Mouse (Mus musculus) heart, embryonic 12.5 days (tissue): ENCODE measurements at regions not wholly inside any gene's neighbourhood (a gene's known extent, or its start where the extent isn't known, plus 50 kb on each side); places are given as distances from the start of the nearest gene placed in this dataset.
A peak's percentile ranks its signal among the peaks of the same experiment; 100 is the strongest.

Source experiments
- ATAC-seq: fragments of 200-750 bp; cut with Nextera tagmentation; 2 replicates; pipeline ENCODE4 v1.8.0; 2017; ENCODE audit warnings: moderate TSS enrichment, moderate library complexity; ENCODE audit not compliant: insufficient number of reproducible peaks, low FRiP score
- H3K27ac ChIP-seq: fragments of 300-500 bp; sonication (generic); 2 replicates; pipeline ENCODE4 v1.5.1; 2016; ENCODE audit warnings: mild to moderate bottlenecking, moderate library complexity; ENCODE audit not compliant: poor library complexity, severe bottlenecking
- H3K27me3 ChIP-seq: fragments of 300-500 bp; sonication (generic); replicated peaks from 2 replicates; pipeline ENCODE4 v1.6.1; 2016; ENCODE audit warnings: mild to moderate bottlenecking, moderate library complexity
- H3K36me3 ChIP-seq: fragments of 300-500 bp; sonication (generic); 2 replicates; pipeline ENCODE4 v1.6.1; 2016; ENCODE audit warnings: mild to moderate bottlenecking, moderate library complexity
- H3K4me1 ChIP-seq: fragments of 300-500 bp; sonication (generic); replicated peaks from 2 replicates; pipeline ENCODE4 v1.6.1; 2016; ENCODE audit warnings: mild to moderate bottlenecking
- H3K4me2 ChIP-seq: fragments of 300-500 bp; sonication (generic); 2 replicates; pipeline ENCODE4 v1.6.1; 2016; ENCODE audit warnings: mild to moderate bottlenecking, moderate library complexity
- H3K4me3 ChIP-seq: fragments of 300-500 bp; sonication (generic); 2 replicates; pipeline ENCODE4 v1.5.1; 2016; ENCODE audit warnings: mild to moderate bottlenecking
- H3K9ac ChIP-seq: fragments of 300-500 bp; sonication (generic); 2 replicates; pipeline ENCODE4 v1.6.1; 2016; ENCODE audit warnings: mild to moderate bottlenecking, moderate library complexity
- H3K9me3 ChIP-seq: fragments of 300-500 bp; sonication (generic); replicated peaks from 2 replicates; pipeline ENCODE4 v1.6.1; 2016; ENCODE audit warnings: mild to moderate bottlenecking, moderate library complexity
- WGBS: fragments of 180-500 bp; shearing (Covaris S2); methylation state at CpG from one replicate; pipeline ENCODE4 v1.1.7; 2016; 5-methylcytosine and 5-hydroxymethylcytosine counted together

DNA sequence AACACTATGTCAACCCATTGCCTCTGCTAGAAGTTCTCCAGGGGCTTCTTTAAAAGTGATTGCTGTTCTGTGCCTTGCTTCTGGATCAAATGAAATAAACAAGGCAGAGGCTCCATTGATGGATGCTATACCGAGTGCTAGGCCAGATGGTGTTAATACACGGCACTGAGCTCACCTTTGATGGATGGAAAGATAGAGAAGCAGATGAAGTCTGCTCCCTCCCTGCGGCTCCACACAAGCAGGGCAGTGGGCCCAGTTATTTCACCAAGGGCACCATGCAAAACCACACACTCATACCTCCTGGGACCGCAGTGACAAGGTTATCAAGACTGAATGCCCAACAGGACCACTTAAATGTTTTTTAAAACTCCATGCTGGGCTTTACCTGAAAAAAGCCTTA, 2778.7 kb downstream of the 9330182O14Rik start:
- 67% methylated on average over 4 of the region's 4 CpGs for WGBS
- Histone ChIP-seq H3K9ac (no peak overlapping the region), H3K36me3 (no peaks in the 10 kb centered on the region), H3K4me3 (no peak overlapping the region), H3K4me1 (no peaks in the 10 kb centered on the region), H3K9me3 (no peaks in the 10 kb centered on the region), H3K4me2 (no peak overlapping the region), H3K27ac (no peak overlapping the region), H3K27me3 (no peaks in the 10 kb centered on the region)
- no peak for ATAC-seq

DNA sequence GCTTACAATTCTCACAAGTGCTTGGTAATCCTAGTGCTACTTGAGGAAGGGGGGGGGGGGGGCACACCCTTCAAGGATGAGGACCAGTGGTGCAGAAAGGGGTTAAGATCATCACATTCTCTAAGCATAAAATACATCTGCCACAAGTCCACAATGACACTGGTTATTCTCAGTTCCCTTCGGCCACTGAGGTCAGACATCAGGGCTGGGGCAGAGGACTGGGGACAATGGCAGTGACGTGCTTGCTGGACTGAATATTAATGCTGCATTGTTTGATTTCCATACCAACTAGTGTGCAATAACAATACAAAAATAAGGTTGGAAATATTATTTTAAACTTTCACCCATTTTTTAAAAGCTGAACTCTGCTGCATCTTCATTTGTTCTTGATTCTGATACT, 2779.1 kb downstream of the 9330182O14Rik start:
- Histone ChIP-seq H3K36me3 (no peaks in the 10 kb centered on the region), H3K9ac (no peak overlapping the region), H3K4me3 (no peak overlapping the region), H3K4me1 (no peaks in the 10 kb centered on the region), H3K9me3 (no peaks in the 10 kb centered on the region), H3K27me3 (no peaks in the 10 kb centered on the region), H3K4me2 (no peak overlapping the region), H3K27ac (no peak overlapping the region)
- ATAC-seq: no peak
- 51% methylated on average over 2 of the region's 2 CpGs for WGBS

DNA sequence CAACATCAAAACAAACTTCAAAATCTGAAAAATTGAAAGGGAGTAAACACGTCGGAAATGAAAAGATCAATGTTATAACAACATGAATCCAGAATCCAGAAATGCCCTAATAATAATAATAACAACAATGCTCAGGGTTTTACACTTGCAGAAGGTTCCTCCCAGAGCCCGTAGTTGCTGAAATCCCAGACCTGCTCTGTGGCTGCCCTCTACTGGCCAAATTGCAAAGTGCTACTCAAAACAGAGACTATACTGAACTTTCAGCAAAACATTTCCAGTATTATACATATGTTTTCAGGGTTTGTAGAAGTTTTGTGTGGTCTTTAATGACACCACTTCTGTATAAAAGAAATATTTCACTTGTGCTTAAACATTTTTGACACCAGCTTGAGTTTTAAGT, 2779.9 kb downstream of the 9330182O14Rik start:
- Histone ChIP-seq H3K9me3 (no peaks in the 10 kb centered on the region), H3K4me2 (no peak overlapping the region), H3K27ac (no peak overlapping the region), H3K4me1 (no peaks in the 10 kb centered on the region), H3K36me3 (no peaks in the 10 kb centered on the region), H3K4me3 (no peak overlapping the region), H3K27me3 (no peaks in the 10 kb centered on the region), H3K9ac (no peak overlapping the region)
- 6% methylated on average over 3 of the region's 3 CpGs for WGBS
- no peak for ATAC-seq

DNA sequence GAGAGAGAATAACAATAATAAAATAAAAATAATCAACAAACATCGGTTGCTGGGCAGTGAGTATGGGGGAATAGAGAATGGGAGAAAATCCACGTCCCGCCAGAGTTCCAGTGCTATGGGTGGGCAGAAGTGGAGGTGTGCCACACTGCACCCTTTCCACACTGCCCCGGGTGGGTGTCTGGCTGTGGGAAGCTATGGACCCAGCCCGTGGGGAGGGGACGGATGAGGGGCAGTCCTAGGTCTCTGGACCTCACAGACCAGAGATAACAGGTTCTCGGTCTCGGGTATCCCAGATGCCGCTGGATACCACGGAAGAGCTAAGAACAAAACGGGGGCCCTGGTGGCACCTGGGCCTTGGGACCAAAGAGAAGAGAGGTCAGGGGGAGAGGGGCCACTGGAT, 2781.0 kb downstream of the 9330182O14Rik start:
- Histone ChIP-seq H3K27ac (no peak overlapping the region), H3K4me1 (no peaks in the 10 kb centered on the region), H3K4me3 (no peak overlapping the region), H3K4me2 (no peak overlapping the region), H3K36me3 (no peaks in the 10 kb centered on the region), H3K9me3 (no peaks in the 10 kb centered on the region), H3K27me3 (no peaks in the 10 kb centered on the region), H3K9ac (no peak overlapping the region)
- WGBS: 79% methylated on average over 11 of the region's 11 CpGs
- ATAC-seq: 0 out of 2 replicates have a peak, but pooled peaks have one; percentile 29

DNA sequence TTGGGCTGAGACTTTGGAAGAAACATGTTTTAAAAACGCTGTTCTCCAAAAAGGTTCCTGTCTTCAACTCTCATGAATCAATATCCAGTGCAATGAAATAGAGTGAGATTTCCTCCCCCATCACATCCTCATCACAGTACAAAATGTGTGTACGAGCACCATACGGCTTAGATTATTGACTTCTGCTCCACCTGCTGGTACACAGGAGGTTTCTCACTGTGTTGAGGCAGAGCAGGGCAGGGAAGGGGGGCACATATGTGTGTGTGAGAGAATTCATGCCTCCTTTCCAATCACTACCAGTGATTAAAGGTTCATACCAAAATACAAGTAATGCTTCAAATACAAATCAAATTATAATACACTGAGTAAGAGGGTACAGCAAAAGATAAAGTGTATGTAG, 2787.5 kb downstream of the 9330182O14Rik start:
- Histone ChIP-seq H3K27ac (no peak overlapping the region), H3K36me3 (no peaks in the 10 kb centered on the region), H3K9me3 (no peaks in the 10 kb centered on the region), H3K9ac (no peak overlapping the region), H3K27me3 (no peaks in the 10 kb centered on the region), H3K4me2 (no peak overlapping the region), H3K4me3 (no peak overlapping the region), H3K4me1 (no peaks in the 10 kb centered on the region)
- WGBS: 59% methylated on average over 3 of the region's 3 CpGs
- no peak for ATAC-seq

DNA sequence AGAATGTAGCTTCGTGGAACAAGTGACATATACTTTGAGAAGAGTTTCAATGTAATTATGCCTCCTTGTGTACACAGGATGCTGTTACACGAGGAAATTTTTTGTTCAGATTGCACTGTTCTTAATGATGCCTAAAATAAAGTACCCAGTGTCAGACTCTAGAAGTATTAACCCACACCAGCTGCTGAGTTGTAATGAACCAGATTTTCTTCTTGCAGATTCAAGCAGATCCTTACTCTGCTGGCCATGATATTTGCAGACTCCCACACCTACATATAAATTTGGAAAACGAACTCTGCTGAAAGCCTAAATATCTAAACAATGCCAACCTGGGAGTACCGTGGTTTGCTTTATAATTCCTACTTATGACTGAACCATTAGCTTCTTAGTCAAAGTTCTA, 2794.2 kb downstream of the 9330182O14Rik start:
- Histone ChIP-seq H3K27me3 (no peaks in the 10 kb centered on the region), H3K27ac (no peak overlapping the region), H3K4me2 (no peak overlapping the region), H3K9me3 (no peaks in the 10 kb centered on the region), H3K4me3 (no peak overlapping the region), H3K4me1 (no peaks in the 10 kb centered on the region), H3K9ac (no peak overlapping the region), H3K36me3 (no peaks in the 10 kb centered on the region)
- no peak for ATAC-seq
- 71% methylated on average over 4 of the region's 4 CpGs for WGBS

DNA sequence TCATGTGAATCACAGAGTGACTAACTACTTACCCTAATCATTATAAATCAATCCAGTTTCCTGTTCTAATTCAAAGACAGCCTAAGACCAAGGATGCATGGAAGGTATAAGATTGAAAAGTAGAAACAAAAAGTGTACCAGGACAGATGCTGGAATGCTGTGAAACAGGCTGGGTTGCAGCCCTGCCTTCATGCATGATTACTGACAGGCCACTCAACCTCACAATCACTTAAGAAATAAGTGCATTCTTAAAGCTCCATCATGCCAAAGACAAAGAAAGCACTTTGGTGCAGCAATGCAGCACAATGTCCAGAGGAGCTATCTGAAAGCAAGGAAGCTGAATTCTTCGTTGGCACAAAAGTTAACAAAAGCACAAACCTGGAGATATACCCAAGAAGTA, 2810.4 kb downstream of the 9330182O14Rik start:
- H3K9ac ChIP-seq: no peak overlapping the region
- H3K27me3 ChIP-seq: no peaks in the 10 kb centered on the region
- WGBS: 67% methylated on average over 1 of the region's 1 CpGs
- H3K4me3 ChIP-seq: no peak overlapping the region
- H3K9me3 ChIP-seq: no peaks in the 10 kb centered on the region
- H3K4me2 ChIP-seq: no peak overlapping the region
- no peak overlapping the region for H3K27ac ChIP-seq
- H3K36me3 ChIP-seq: no peaks in the 10 kb centered on the region
- H3K4me1 ChIP-seq: no peaks in the 10 kb centered on the region
- ATAC-seq: no peak

DNA sequence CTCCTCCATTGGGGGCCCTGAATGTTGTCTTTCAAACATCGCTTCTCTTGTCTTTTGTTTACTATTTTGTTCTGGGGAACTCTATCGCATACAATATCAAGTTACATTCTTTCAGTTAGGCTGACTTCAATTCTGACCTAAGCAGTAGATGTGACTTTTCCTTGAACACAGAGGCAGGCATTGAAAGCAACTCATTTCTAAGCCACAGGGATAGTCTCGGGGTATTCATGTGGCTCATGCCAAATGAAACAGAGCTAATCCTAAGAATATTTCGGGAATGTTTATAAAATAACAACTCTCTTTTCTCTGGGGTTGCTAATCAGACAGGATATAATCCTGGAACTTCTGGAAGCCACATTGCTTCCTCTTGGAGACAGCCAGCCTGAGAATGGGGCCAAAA, 2821.0 kb downstream of the 9330182O14Rik start:
- H3K4me2 ChIP-seq: no peak overlapping the region
- H3K27me3 ChIP-seq: no peaks in the 10 kb centered on the region
- no peak overlapping the region for H3K9ac ChIP-seq
- H3K4me1 ChIP-seq: no peaks in the 10 kb centered on the region
- H3K27ac ChIP-seq: no peak overlapping the region
- H3K9me3 ChIP-seq: no peaks in the 10 kb centered on the region
- no peaks in the 10 kb centered on the region for H3K36me3 ChIP-seq
- WGBS: 53% methylated on average over 4 of the region's 4 CpGs
- H3K4me3 ChIP-seq: no peak overlapping the region
- no peak for ATAC-seq

DNA sequence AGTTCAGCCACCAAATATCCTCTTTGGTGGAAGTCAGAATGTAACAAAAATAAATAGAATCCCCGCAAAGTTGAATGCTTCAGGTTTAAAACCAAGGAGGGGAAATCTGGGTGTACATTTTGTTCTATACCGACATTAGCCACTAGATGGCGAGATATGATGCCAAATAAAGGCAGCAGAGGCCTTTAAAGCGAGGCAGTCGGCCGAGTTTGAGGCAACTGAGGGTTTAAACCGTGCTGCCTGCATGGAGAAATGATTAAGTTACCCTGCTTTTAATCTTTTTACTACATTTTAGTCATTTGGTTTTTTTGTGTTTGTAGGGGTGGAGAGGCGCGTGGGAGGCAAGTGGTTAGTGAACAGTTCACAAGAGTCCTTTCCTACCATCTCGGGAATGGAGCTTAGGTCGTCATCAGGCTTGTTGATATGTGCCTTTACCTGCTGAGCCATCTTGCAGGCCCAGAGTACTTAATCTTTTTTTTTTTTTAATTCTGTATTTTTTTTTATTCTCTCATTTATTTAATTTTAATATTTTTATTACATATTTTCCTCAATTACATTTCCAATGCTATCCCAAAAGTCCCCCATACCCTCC, 2828.7 kb downstream of the 9330182O14Rik start:
- H3K4me3 ChIP-seq: no peak overlapping the region
- no peak overlapping the region for H3K9ac ChIP-seq
- no peak for ATAC-seq
- H3K9me3 ChIP-seq: no peaks in the 10 kb centered on the region
- H3K36me3 ChIP-seq: no peaks in the 10 kb centered on the region
- 21% methylated on average over 11 of the region's 11 CpGs for whole genome bisulfite sequencing
- H3K27me3 ChIP-seq: no peaks in the 10 kb centered on the region
- no peaks in the 10 kb centered on the region for H3K4me1 ChIP-seq
- H3K27ac ChIP-seq: no peak overlapping the region
- peak overlapping the region; percentile 24; the same call in 1 of the 2 replicates for H3K4me2 ChIP-seq

DNA sequence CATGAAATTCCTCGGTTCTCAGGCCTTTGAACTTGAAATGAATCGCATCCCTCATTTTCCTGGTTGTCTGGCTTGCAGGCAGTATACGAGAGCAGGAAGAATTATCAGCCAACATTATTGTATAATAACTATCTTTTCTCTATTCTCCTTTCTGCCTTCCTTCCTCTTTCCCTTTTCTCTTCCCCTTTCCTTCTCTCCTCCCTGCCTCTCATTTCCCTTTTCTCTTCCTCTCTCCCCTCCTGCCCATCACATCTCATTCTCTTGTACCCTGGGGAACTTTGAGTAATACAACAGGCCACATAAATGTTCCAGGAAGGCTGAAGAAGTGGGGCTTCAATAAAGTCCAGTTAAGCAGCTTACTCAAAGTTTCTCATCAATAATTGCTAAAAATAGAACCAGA, 2831.1 kb downstream of the 9330182O14Rik start:
- Histone ChIP-seq H3K4me1 (no peaks in the 10 kb centered on the region), H3K27ac (no peak overlapping the region), H3K9me3 (no peaks in the 10 kb centered on the region), H3K36me3 (no peaks in the 10 kb centered on the region), H3K27me3 (no peaks in the 10 kb centered on the region), H3K9ac (no peak overlapping the region), H3K4me3 (no peak overlapping the region), H3K4me2 (no peak overlapping the region)
- whole genome bisulfite sequencing: 61% methylated on average over 3 of the region's 3 CpGs
- no peak for ATAC-seq
